Mouse (Mus musculus): ENCODE measurements around the gene Stab2. TPM values are rescaled to one million over a fixed set of nuclear protein-coding genes. Genes with fewer than 3 reads are reported as not detected.

The Stab2 gene
- polyA plus RNA-seq, 1 experiment: not detected

DNA sequence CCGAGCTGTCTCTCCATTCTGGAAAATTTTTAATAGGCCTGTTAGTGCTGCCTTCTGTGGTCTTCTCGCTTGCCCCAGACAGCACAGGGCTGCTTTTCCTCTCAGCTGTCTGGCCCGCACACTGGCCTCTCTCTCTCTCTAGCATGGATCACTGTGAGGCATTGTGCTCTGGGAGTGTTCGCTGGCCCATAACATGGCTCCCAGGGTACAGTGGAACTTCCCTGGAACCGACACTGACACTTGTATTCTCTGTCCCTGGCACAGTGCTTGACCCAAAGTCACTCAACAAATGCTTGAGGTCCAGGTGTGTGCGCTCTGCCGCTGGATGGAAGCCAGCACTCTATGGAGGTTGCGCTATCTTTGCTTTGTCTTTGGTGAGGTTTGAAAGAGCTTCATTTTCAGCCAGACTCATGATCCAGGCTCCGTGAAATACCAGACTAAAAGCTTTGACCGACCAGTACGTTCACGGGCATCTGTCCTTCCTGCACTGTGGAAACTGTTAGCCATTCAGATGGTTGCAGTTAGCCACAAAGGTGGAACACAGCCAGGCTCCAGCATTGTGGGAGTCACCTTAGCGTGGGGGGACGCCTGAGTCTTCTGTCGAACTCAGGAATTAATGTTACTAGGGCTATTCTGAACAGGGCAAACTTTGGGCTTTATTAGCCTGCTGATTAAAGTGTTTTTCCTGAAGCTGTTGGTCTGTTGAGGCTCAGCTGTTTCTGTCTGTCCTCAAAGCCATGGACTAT, 199.6 kb downstream of the Stab2 start:
- H3K4me1 ChIP-seq (ENCODE audit: control insufficient read depth, insufficient read depth, insufficient read length, low read length): peaks cover 5% of the 10 kb centered on the region; the same call in 1 of the 2 replicates
- H3K4me3 ChIP-seq (ENCODE audit: insufficient read depth, low read depth, low read length): no peak overlapping the region
- H3K27ac ChIP-seq (replicated peaks; ENCODE audit: low read depth, low read length): no peak overlapping the region

- H3K4me1 ChIP-seq (ENCODE audit: control insufficient read depth, insufficient read depth, insufficient read length, low read length): peaks cover 5% of the 10 kb centered on the region; the same call in 1 of the 2 replicates
- no peak overlapping the region for H3K4me3 ChIP-seq (ENCODE audit: insufficient read depth, low read depth, low read length)
- H3K27ac ChIP-seq (replicated peaks; ENCODE audit: low read depth, low read length): no peak overlapping the region
Measured at GRCm38 (mm10) chr10:86807362-86807761, 200.5 kb downstream of the Stab2 start.

- Histone ChIP-seq H3K4me3 (ENCODE audit: insufficient read depth, low read depth, low read length) (no peak overlapping the region), H3K4me1 (ENCODE audit: control insufficient read depth, insufficient read depth, insufficient read length, low read length) (no peaks in the 10 kb centered on the region), H3K27ac (replicated peaks; ENCODE audit: low read depth, low read length) (no peak overlapping the region)
Measured at GRCm38 (mm10) chr10:86796073-86796741, 211.6 kb downstream of the Stab2 start.

DNA sequence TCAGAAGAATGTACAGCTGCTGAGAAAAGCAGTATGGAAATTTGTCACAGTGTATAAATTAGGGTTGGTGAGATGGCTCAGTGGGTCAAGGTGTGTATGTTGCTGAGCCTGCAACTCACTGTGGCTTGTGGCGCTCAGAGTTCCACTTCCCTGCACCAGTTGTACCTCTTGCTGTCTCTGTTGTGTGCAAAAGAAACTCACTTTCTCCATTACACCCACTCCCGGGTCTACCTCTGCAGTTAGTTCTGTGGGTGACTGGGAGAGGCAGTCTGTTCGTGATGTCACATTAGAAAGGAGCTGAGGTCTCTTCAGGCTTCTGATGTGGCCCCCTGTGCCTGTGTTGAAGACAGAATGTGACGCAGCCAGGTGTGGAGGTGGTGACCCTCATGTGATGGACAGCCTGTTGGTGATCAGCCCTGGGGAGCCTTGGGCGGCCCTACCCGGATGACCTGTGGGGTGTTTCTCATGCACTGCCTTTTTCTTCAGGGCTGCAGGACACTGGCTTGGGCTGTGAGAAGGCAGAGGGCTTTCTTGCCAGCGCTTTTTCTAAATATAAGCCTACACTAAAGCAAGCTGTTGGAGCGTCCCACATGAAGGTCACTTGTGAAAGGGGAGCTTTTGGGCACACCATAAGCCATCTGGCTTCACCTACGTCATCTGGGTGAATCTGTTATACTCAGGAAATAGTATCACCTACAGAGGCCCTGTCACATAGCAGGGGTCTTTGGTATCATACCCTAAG, 212.9 kb downstream of the Stab2 start:
- Histone ChIP-seq H3K4me3 (ENCODE audit: insufficient read depth, low read depth, low read length) (no peak overlapping the region), H3K4me1 (ENCODE audit: control insufficient read depth, insufficient read depth, insufficient read length, low read length) (no peaks in the 10 kb centered on the region), H3K27ac (replicated peaks; ENCODE audit: low read depth, low read length) (no peak overlapping the region)

DNA sequence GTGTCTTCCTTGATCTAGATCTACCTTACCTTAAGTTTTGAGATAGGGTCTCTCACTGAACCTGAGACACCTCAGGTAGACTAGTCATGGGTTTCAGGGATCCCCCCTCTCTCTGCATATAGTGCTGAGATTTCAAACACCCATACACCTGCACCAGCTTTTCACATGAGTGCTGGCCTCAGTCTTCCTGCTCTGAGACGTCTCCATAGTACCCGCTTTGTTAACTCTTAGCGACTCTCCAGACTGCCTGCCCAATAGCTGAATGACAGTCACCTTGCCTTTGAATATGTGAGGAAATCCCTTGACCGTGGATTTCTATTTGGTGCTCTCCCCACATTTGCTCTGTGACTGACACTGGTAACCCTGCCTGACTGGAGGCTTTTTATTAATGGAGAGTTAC, 213.6 kb downstream of the Stab2 start:
- H3K27ac ChIP-seq (replicated peaks; ENCODE audit: low read depth, low read length): no peak overlapping the region
- H3K4me1 ChIP-seq (ENCODE audit: control insufficient read depth, insufficient read depth, insufficient read length, low read length): no peaks in the 10 kb centered on the region
- H3K4me3 ChIP-seq (ENCODE audit: insufficient read depth, low read depth, low read length): no peak overlapping the region

GRCm38 (mm10) chr10:86793509-86793951, 214.3 kb downstream of the Stab2 start:
- Histone ChIP-seq H3K4me1 (ENCODE audit: control insufficient read depth, insufficient read depth, insufficient read length, low read length) (no peaks in the 10 kb centered on the region), H3K27ac (replicated peaks; ENCODE audit: low read depth, low read length) (no peak overlapping the region), H3K4me3 (ENCODE audit: insufficient read depth, low read depth, low read length) (no peak overlapping the region)

DNA sequence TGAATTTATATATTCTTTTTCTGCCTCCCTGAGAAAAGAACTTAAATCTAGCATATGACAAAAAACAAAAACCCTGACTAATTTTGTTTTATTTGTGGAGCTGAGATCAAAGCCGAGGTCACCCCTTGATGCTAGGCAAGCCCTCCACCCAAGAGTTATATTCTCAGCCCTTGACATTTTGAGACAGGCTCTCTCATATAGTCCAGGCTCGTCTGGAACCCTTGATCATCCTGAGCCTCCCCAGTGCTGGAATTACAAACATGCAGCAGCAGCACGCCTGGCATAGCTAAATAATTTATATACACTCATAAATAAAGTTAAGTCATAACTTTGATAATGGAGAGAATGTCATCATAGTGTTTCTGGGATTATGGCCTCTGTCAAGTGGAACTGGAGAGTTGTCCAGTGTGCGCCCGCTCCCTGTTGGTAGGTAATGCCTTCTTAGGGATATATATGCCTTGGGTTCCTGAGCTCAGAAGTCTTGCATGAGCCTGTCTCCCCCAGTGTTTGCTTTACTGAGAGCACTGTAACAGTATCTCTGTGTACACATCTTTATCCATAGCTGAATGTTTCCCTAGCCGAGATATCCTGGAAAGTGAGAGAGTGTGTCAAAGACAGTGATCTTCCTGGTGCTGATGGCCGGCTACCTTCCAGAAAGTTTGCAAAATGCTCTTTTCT, 216.2 kb downstream of the Stab2 start:
- H3K27ac ChIP-seq (replicated peaks; ENCODE audit: low read depth, low read length): no peak overlapping the region
- H3K4me1 ChIP-seq (ENCODE audit: control insufficient read depth, insufficient read depth, insufficient read length, low read length): no peaks in the 10 kb centered on the region
- H3K4me3 ChIP-seq (ENCODE audit: insufficient read depth, low read depth, low read length): no peak overlapping the region

Other genes starting within 250 kb of the Stab2 start
- gene Gm49358, start 244.1 kb downstream of the Stab2 start, polyA plus RNA-seq (2012; ENCODE audit: insufficient read depth, insufficient read length, missing spikeins): 2.0 TPM in 1 of 2 replicates, not detected in the other
- gene Nt5dc3, start 229.0 kb downstream of the Stab2 start, polyA plus RNA-seq (2012; ENCODE audit: insufficient read depth, insufficient read length, missing spikeins): 2.7 and 2.8 TPM in 2 replicates
- not detected in 2 replicates for gene 1700113H08Rik, start 50.0 kb upstream of the Stab2 start, polyA plus RNA-seq (2012; ENCODE audit: insufficient read depth, insufficient read length, missing spikeins)

Measured in brown adipose tissue, adult 24 weeks (tissue).